Mouse (Mus musculus) CD4-positive, CD25-positive, alpha-beta regulatory T cell, adult 9 weeks (primary cell): ENCODE measurements around the gene Pvrig. TPM values are rescaled to one million over a fixed set of nuclear protein-coding genes. Genes with fewer than 3 reads are reported as not detected.

ENCODE experiments used
- polyA plus RNA-seq: library from polyadenylated mRNA; unstranded; fragments of 100-300 nt; shearing (Covaris generic); gene quantifications from one replicate; pipeline ENCODE4 v1.2.1, GENCODE M21; 2017

The Pvrig gene
- polyA plus RNA-seq = 15.3 TPM

GRCm38 (mm10) chr5:138341661-138342060, at the start of gene Pvrig:
Pvrig (plus strand) TSS chr5:138341961.

Other genes starting within 250 kb of the Pvrig start
- gene Zscan21, start 225.1 kb upstream of the Pvrig start, polyA plus RNA-seq = 32.2 TPM
- gene Zfp113, start 186.2 kb upstream of the Pvrig start, polyA plus RNA-seq = 24.1 TPM
- gene Cops6, start 180.9 kb upstream of the Pvrig start, polyA plus RNA-seq = 241 TPM
- gene Ap4m1, start 170.0 kb upstream of the Pvrig start, polyA plus RNA-seq = 10.2 TPM
- 89.5 TPM for gene Mcm7, start 169.5 kb upstream of the Pvrig start, polyA plus RNA-seq
- gene Taf6, start 154.5 kb upstream of the Pvrig start, polyA plus RNA-seq = 55.2 TPM
- 20.6 TPM for gene Cnpy4, start 154.5 kb upstream of the Pvrig start, polyA plus RNA-seq
- 0.35 TPM for gene Mblac1, start 147.6 kb upstream of the Pvrig start, polyA plus RNA-seq
- not detected for gene Nxpe5, start 116.1 kb upstream of the Pvrig start, polyA plus RNA-seq
- 121 TPM for gene Lamtor4, start 86.5 kb upstream of the Pvrig start, polyA plus RNA-seq
- 8.7 TPM for gene BC037034, start 77.9 kb upstream of the Pvrig start, polyA plus RNA-seq
- gene Gal3st4, start 69.1 kb upstream of the Pvrig start, polyA plus RNA-seq = 0.92 TPM
- gene Gm43720, start 62.0 kb upstream of the Pvrig start, polyA plus RNA-seq = not detected
- 3.0 TPM for gene Gpc2, start 62.0 kb upstream of the Pvrig start, polyA plus RNA-seq
- 1.1 TPM for gene Stag3, start 61.7 kb upstream of the Pvrig start, polyA plus RNA-seq
- 30.2 TPM for gene Zfp157, start 99.5 kb downstream of the Pvrig start, polyA plus RNA-seq
- not detected for gene 1700123K08Rik, start 222.8 kb downstream of the Pvrig start, polyA plus RNA-seq